Comparison of ENCODE assay signal across 9 mouse cellular contexts in the genomic region with DNA sequence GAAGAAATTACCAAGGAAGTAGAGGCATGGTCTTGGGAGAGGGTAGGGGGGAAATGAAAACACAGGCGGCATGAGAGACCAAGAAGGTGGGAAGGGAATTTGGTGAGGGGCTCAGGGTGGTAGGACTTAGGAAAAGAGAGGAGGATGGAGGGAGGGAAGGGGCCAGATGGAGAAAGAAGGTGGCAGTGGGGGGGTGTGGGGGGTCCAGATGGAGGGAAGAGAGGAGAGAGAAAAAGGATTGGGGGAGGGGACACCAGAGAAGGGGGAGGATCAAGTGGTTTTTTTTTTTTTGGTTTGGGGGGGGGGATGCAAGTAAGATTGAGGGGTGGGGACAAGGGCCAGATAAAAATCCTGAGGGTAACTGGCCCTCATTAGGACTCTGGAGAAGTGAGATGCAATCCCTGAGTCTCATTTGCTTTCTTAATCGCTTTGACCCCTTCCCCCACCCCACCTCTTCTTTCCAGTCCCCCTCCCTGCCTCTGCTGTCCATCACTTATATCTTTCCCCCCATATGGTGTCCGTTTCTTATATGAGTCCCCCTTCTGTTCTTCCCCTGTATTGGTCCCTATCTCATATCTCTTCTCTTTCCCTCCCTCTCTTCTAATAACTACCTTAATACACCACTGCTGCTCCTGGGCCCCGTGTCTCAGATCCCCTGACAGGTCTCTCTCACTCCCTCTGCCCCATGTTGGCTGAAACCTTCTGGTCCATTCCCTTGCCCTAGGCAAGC. TPM values are rescaled to one million over a fixed set of nuclear protein-coding genes. Genes with fewer than 3 reads are reported as not detected.
DNase-seq lines count a peak whose midpoint lies in the region; ATAC-seq and TF ChIP-seq lines count a peak whose summit lies in the region.
"Had no signal": no experiment of that assay in that cellular context is flagged by ENCODE, and none has a peak within 500 bp of the region (broad histone marks: within the 10 kb centered on the region; RNA-seq: fewer than 3 reads in every experiment).

No protein-coding gene starts in this region.

- peak overlapping the region; percentile 99 for H3K27ac ChIP-seq in layer of hippocampus, adult 2 months
- peak overlapping the region; percentile 96 for H3K27ac ChIP-seq in embryonic facial prominence, embryonic 10.5 days (replicated peaks)
- peak overlapping the region; percentile 97 for H3K27ac ChIP-seq in neural tube, embryonic 13.5 days (replicated peaks)

- ATAC-seq in neural tube, embryonic 13.5 days (ENCODE audit: low read depth), result no peak

- H3K4me1 ChIP-seq in embryonic facial prominence, embryonic 10.5 days, result peaks cover 77% of the 10 kb centered on the region
- peaks cover 79% of the 10 kb centered on the region for H3K4me1 ChIP-seq in neural tube, embryonic 13.5 days (replicated peaks)

- no peak for DNase-seq in layer of hippocampus, adult 2 months (ENCODE audit: low spot score in 2 of 2)
- DNase-seq in layer of hippocampus, adult 9-11 months, result no peak
- DNase-seq in embryonic facial prominence, embryonic 10.5 days (ENCODE audit: low spot score), result no peak
- DNase-seq in induced T-regulatory cell, adult 2 months (ENCODE audit: low read depth), result peak; percentile 25
- no peak for DNase-seq in adrenal gland, adult 8-10 months
- DNase-seq in thymus, postnatal 25 days, result no peak
- DNase-seq in ovary, postnatal 14 days (ENCODE audit: low spot score), result no peak
- DNase-seq: lung, postnatal 36 days had no signal

- H3K36me3 ChIP-seq in embryonic facial prominence, embryonic 10.5 days (replicated peaks), result peaks cover 13% of the 10 kb centered on the region
- H3K36me3 ChIP-seq in neural tube, embryonic 13.5 days, result peaks cover 5% of the 10 kb centered on the region

- H3K4me2 ChIP-seq in neural tube, embryonic 13.5 days, result peak overlapping the region; percentile 83

- H3K9ac ChIP-seq in neural tube, embryonic 13.5 days, result peak overlapping the region; percentile 91

- peak overlapping the region; percentile 65 for H3K4me3 ChIP-seq in layer of hippocampus, adult 2 months
- H3K4me3 ChIP-seq in embryonic facial prominence, embryonic 10.5 days, result peak overlapping the region; percentile 71
- H3K4me3 ChIP-seq in neural tube, embryonic 13.5 days, result peak overlapping the region; percentile 51

- no peak for TF ChIP-seq CTCF in layer of hippocampus, adult 2 months (conservative IDR thresholded peaks at IDR 0.05)

- H3K9me3 ChIP-seq in embryonic facial prominence, embryonic 10.5 days, result no peaks in the 10 kb centered on the region
- no peaks in the 10 kb centered on the region for H3K9me3 ChIP-seq in neural tube, embryonic 13.5 days

- WGBS in embryonic facial prominence, embryonic 10.5 days, result 8% methylated on average over 4 of the region's 4 CpGs
- WGBS in neural tube, embryonic 13.5 days, result 16% methylated on average over 4 of the region's 4 CpGs

- H3K27me3 ChIP-seq in embryonic facial prominence, embryonic 10.5 days (replicated peaks; ENCODE audit: low read depth, poor library complexity, severe bottlenecking), result peaks cover 18% of the 10 kb centered on the region
- no peaks in the 10 kb centered on the region for H3K27me3 ChIP-seq in neural tube, embryonic 13.5 days

RNA-seq across cellular contexts. Expression of a gene that starts 1.0 kb away (rescaled TPM):
- 100 to 1,000 TPM; 463 to 497 TPM for total RNA-seq in layer of hippocampus, adult 2 months (2021)
- 1.4 and 1.6 TPM in 2 replicates for polyA plus RNA-seq in embryonic facial prominence, embryonic 10.5 days (2016; fragmentation: Nextera tagmentation; extraction: Ambion mirVana)
- 4.1 and 4.9 TPM in 2 replicates for polyA plus RNA-seq in neural tube, embryonic 13.5 days (2015; fragmentation: Nextera tagmentation; extraction: Ambion mirVana)
- total RNA-seq in adrenal gland, adult 8-10 months (2022), result 10 to 100 TPM; 19.7 to 36.9 (median 26.9) TPM

RNA-seq across cellular contexts. Expression of a gene that starts 2.6 kb away (rescaled TPM):
- total RNA-seq in layer of hippocampus, adult 2 months (2021), result 10 to 100 TPM; 91.3 to 95.8 TPM
- 176 and 182 TPM in 2 replicates for polyA plus RNA-seq in embryonic facial prominence, embryonic 10.5 days (2016; fragmentation: Nextera tagmentation; extraction: Ambion mirVana)
- polyA plus RNA-seq in neural tube, embryonic 13.5 days (2015; fragmentation: Nextera tagmentation; extraction: Ambion mirVana), result 141 and 147 TPM in 2 replicates
- total RNA-seq in adrenal gland, adult 8-10 months (2022), result 100 to 1,000 TPM; 151 to 162 (median 155) TPM

RNA-seq across cellular contexts. Expression of a gene that starts 9.2 kb away (rescaled TPM):
- 10 to 100 TPM; 31.4 to 33.9 TPM for total RNA-seq in layer of hippocampus, adult 2 months (2021)
- polyA plus RNA-seq in embryonic facial prominence, embryonic 10.5 days (2016; fragmentation: Nextera tagmentation; extraction: Ambion mirVana), result 3.8 and 4.7 TPM in 2 replicates
- 17.3 and 19.1 TPM in 2 replicates for polyA plus RNA-seq in neural tube, embryonic 13.5 days (2015; fragmentation: Nextera tagmentation; extraction: Ambion mirVana)
- 10 to 100 TPM; 46.9 to 60.1 (median 53.5) TPM for total RNA-seq in adrenal gland, adult 8-10 months (2022)

RNA-seq across cellular contexts. Expression of a gene that starts 25.1 kb away (rescaled TPM):
- total RNA-seq in layer of hippocampus, adult 2 months (2021), result 1 to 10 TPM; 2.8 to 3.3 TPM
- 11.6 and 12.1 TPM in 2 replicates for polyA plus RNA-seq in embryonic facial prominence, embryonic 10.5 days (2016; fragmentation: Nextera tagmentation; extraction: Ambion mirVana)
- 2.5 and 3.2 TPM in 2 replicates for polyA plus RNA-seq in neural tube, embryonic 13.5 days (2015; fragmentation: Nextera tagmentation; extraction: Ambion mirVana)
- 1 to 10 TPM; 1.0 to 3.2 (median 1.6) TPM for total RNA-seq in adrenal gland, adult 8-10 months (2022)

RNA-seq across cellular contexts. Expression of a gene that starts 31.0 kb away (rescaled TPM):
- 10 to 100 TPM; 14.8 to 15.7 TPM for total RNA-seq in layer of hippocampus, adult 2 months (2021)
- 20.1 and 20.6 TPM in 2 replicates for polyA plus RNA-seq in embryonic facial prominence, embryonic 10.5 days (2016; fragmentation: Nextera tagmentation; extraction: Ambion mirVana)
- 17.8 and 19.8 TPM in 2 replicates for polyA plus RNA-seq in neural tube, embryonic 13.5 days (2015; fragmentation: Nextera tagmentation; extraction: Ambion mirVana)
- total RNA-seq in adrenal gland, adult 8-10 months (2022), result 10 to 100 TPM in 1 of 4 experiments, 1 to 10 TPM in 3; 6.6 to 10.1 (median 9.0) TPM

Comparison
In these comparisons a context has a peak if more than half of its experiments do, and no peak if none do; other contexts are left out.
1. RNA of a gene that starts 1.0 kb away (total RNA-seq): 463 to 497 TPM in layer of hippocampus, adult 2 months; 19.7 to 36.9 TPM in adrenal gland, adult 8-10 months; every median in the first group is over 10 times any median in the second.
2. Peak in every context shown above with its lines, with median percentiles within 50 percentile points of each other: H3K27ac ChIP-seq and H3K4me3 ChIP-seq.